Mouse (Mus musculus) ES-Bruce4 (cell line): Measurements from ENCODE around the gene Tmem129.

Experiments
- CTCF ChIP-seq: IDR thresholded peaks from one replicate; pipeline ENCODE4 v1.8.1; 2011; ENCODE audit warnings: low read depth, low read length
- EP300 ChIP-seq: IDR thresholded peaks from 2 replicates; pipeline ENCODE4 v1.6.1; 2011; ENCODE audit warnings: low read depth, low read length; ENCODE audit not compliant: insufficient read depth
- POLR2A ChIP-seq: IDR thresholded peaks from one replicate; pipeline ENCODE4 v1.8.1; 2011; ENCODE audit warnings: low read length; ENCODE audit not compliant: insufficient read depth

DNA sequence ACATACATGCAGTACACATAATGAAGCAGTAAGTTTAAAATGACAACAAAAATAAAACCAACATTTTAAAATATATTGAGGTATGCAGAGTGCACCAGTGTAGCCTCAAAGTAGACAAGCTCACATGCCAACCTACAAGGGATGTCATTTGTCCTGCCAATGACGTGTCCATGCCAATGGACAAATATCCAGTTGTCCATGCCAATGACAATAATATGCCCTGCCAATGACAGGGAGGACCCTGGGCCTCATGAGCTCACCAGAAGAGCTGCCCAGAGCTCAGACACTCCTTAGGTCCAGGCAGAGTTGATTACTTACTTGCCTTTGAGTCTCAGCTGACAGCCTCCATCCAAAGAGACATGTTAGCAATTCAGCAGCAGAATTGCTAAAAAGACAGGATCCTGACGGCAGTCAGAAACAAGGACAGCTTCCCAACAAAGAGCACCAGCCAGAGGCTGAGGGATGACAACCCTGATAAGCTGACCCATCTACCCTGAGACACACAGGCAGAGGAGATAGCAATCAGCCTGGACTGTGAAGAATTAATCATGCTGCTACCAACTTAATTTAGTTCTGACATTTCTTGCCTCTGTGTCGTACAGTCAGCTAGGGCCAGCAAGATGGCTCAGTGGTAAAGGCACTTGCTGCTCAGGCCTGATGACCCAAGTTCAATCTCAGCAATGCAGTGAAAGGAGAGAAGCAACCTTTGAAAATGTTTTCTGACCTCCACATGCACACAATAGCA lies 20.4 kb downstream of the Tmem129 start:
- TF ChIP-seq POLR2A: no peak
- no peak for TF ChIP-seq CTCF
- no peak for TF ChIP-seq EP300
